Mouse (Mus musculus): ENCODE results near the gene Add1. TPM values are rescaled to one million over a fixed set of nuclear protein-coding genes. Genes with fewer than 3 reads are reported as not detected.

The Add1 gene
- 100 to 1,000 TPM; 444 to 448 TPM for total RNA-seq (2021)
- long read RNA-seq, experiment 1, full-length matches to known transcripts, result 68 of 176 reads
- long read RNA-seq, experiment 1, partial matches to known transcripts, result 35 of 176 reads
- long read RNA-seq, experiment 1, other reads (novel, unspliced or antisense), result 73 of 176 reads
- long read RNA-seq, experiment 2, full-length matches to known transcripts, result 106 of 248 reads
- long read RNA-seq, experiment 2, partial matches to known transcripts, result 30 of 248 reads
- long read RNA-seq, experiment 2, other reads (novel, unspliced or antisense), result 112 of 248 reads

- H3K4me3 ChIP-seq, result peak within 1 kb of the TSS; percentile 94
- peak within 1 kb of the TSS; percentile 95 for H3K27ac ChIP-seq
- peak; percentile 95 to 97 for DNase-seq (ENCODE audit: low spot score in 2 of 2)
- peak; percentile 47 for TF ChIP-seq CTCF (conservative IDR thresholded peaks at IDR 0.05)
Measured at GRCm38 (mm10) chr5:34573268-34574221, at the start of gene Add1. Gene Add1, plus strand, starts transcription at chr5:34573664.

GRCm38 (mm10) chr5:34523958-34524485 is 49.4 kb upstream of the Add1 start:
- Histone ChIP-seq H3K27ac (no peak overlapping the region), H3K4me3 (no peak overlapping the region)
- no peak for DNase-seq (ENCODE audit: low spot score in 2 of 2)
- TF ChIP-seq CTCF (conservative IDR thresholded peaks at IDR 0.05), result peak; percentile 48

GRCm38 (mm10) chr5:34524511-34524910 is 49.0 kb upstream of the Add1 start:
- Histone ChIP-seq H3K4me3 (no peak overlapping the region), H3K27ac (no peak overlapping the region)
- no peak for TF ChIP-seq CTCF (conservative IDR thresholded peaks at IDR 0.05)
- no peak for DNase-seq (ENCODE audit: low spot score in 2 of 2)

- TF ChIP-seq CTCF (conservative IDR thresholded peaks at IDR 0.05), result peak; percentile 43
- H3K4me3 ChIP-seq, result peak within 1 kb of the TSS; percentile 63
- H3K27ac ChIP-seq, result peak within 1 kb of the TSS; percentile 60
- peak; percentile 85 to 87 for DNase-seq (ENCODE audit: low spot score in 2 of 2)
Measured at GRCm38 (mm10) chr5:34525663-34526476, 47.6 kb upstream of the Add1 start, which contains the start of gene Sh3bp2. Gene Sh3bp2, plus strand, starts transcription at chr5:34525838.

- Histone ChIP-seq H3K4me3 (peak overlapping the region; percentile 63; the same call in 1 of the 2 replicates), H3K27ac (no peak overlapping the region)
- no peak for DNase-seq (ENCODE audit: low spot score in 2 of 2)
- no peak for TF ChIP-seq CTCF (conservative IDR thresholded peaks at IDR 0.05)
Measured at GRCm38 (mm10) chr5:34526477-34526775, 47.0 kb upstream of the Add1 start.

- no peak for DNase-seq (ENCODE audit: low spot score in 2 of 2)
- TF ChIP-seq CTCF (conservative IDR thresholded peaks at IDR 0.05), result no peak
- Histone ChIP-seq H3K4me3 (no peak overlapping the region), H3K27ac (no peak overlapping the region)
Measured at GRCm38 (mm10) chr5:34527352-34527751, 46.1 kb upstream of the Add1 start.

- no peak overlapping the region for H3K4me3 ChIP-seq
- no peak for DNase-seq (ENCODE audit: low spot score in 2 of 2)
- H3K27ac ChIP-seq, result no peak overlapping the region
- TF ChIP-seq CTCF (conservative IDR thresholded peaks at IDR 0.05), result no peak
Measured at GRCm38 (mm10) chr5:34528724-34529123, 44.7 kb upstream of the Add1 start.

- no peak for TF ChIP-seq CTCF (conservative IDR thresholded peaks at IDR 0.05)
- no peak overlapping the region for H3K4me3 ChIP-seq
- H3K27ac ChIP-seq, result peak overlapping the region; percentile 32; the same call in 1 of the 2 replicates
- no peak for DNase-seq (ENCODE audit: low spot score in 2 of 2)
Measured at GRCm38 (mm10) chr5:34530116-34530515, 43.3 kb upstream of the Add1 start.

- no peak for DNase-seq (ENCODE audit: low spot score in 2 of 2)
- Histone ChIP-seq H3K4me3 (no peak overlapping the region), H3K27ac (0 out of 2 replicates have a peak overlapping the region, but pooled peaks have one; percentile 25)
- TF ChIP-seq CTCF (conservative IDR thresholded peaks at IDR 0.05), result no peak
Measured at GRCm38 (mm10) chr5:34530687-34531086, 42.8 kb upstream of the Add1 start.

GRCm38 (mm10) chr5:34533066-34533465 is 40.4 kb upstream of the Add1 start:
- no peak for DNase-seq (ENCODE audit: low spot score in 2 of 2)
- TF ChIP-seq CTCF (conservative IDR thresholded peaks at IDR 0.05), result no peak
- no peak overlapping the region for H3K4me3 ChIP-seq
- H3K27ac ChIP-seq, result peak overlapping the region; percentile 18; the same call in 1 of the 2 replicates

GRCm38 (mm10) chr5:34533820-34534219 is 39.6 kb upstream of the Add1 start:
- TF ChIP-seq CTCF (conservative IDR thresholded peaks at IDR 0.05), result no peak
- DNase-seq (ENCODE audit: low spot score in 2 of 2), result peak in 1 of 2 experiments; percentile 29
- peak overlapping the region; percentile 55; the same call in 1 of the 2 replicates for H3K27ac ChIP-seq
- H3K4me3 ChIP-seq, result no peak overlapping the region

All from layer of hippocampus, adult 2 months (tissue).